Mouse (Mus musculus) mouse embryonic stem cell (cell line): ENCODE results near the gene Rims3.

ENCODE experiments used
- in situ Hi-C, 2 experiments: fragments of 300-500 bp; cut with MboI; formaldehyde crosslinking; loops; 1 replicate in 1 of 2; 3 replicates in 1 of 2; pipeline ENCODE4 v1.14.3; 2019 to 2020; ENCODE audit warnings: low sequenced_read_pairs in 2 of 2, low pct_unique_long_range_greater_than_20kb in 1 of 2, mixed read lengths in 1 of 2; ENCODE audit not compliant: unreplicated experiment in 1 of 2

Gene Rims3

GRCm38 (mm10) chr4:120924554-120925299, 70.1 kb downstream of the Rims3 start, which contains the start of gene Exo5:
Gene Exo5, minus strand, starts transcription at chr4:120925017.
- in situ Hi-C loops: loop anchor here (25.0 kb wide), 1 partner anchor 237 kb away; no protein-coding TSS in a partner anchor

GRCm38 (mm10) chr4:120925386-120925785, 70.8 kb downstream of the Rims3 start:
- in situ Hi-C loops: no loop called here

- in situ Hi-C loops: no loop called here
Observed at GRCm38 (mm10) chr4:120928686-120929085, 74.1 kb downstream of the Rims3 start.

- in situ Hi-C loops: no loop called here
Observed at GRCm38 (mm10) chr4:120930736-120931135, 76.1 kb downstream of the Rims3 start.

GRCm38 (mm10) chr4:120935006-120935405, 80.4 kb downstream of the Rims3 start:
- in situ Hi-C loops: no loop called here
